Mouse (Mus musculus): ENCODE data around the gene Gm5935.
"Not testable (repeated sequence)": the region's sequence is repeated elsewhere in the genome, so short reads cannot be mapped to it uniquely, and the experiment has no call there.

Gene Gm5935

DNA sequence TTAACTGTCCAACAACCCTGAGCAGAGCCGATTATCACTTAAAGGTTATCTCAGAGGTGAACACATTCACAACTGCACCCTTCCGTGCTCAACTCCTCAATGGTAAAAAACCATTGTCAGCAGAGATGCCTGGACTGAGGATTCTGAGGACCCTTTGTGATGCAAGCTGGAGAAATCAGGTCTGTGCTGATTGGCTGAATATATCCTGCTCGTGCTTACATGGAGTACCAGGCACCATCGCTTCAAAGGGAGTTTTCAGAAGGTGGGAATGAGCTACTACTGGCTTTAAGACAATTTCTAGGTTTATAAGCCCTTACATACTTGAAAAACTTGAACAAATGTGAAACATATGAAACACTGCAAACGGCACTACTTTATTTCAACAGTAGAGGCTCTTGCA is at the start of gene Gm5935:
TSS of gene Gm5935 (minus strand) at position 101 of the 400 bp plus-strand sequence.
- DNase-seq (ENCODE audit: extremely low spot score, low read depth, low spot score) = not testable (repeated sequence)

Data from hindlimb bud, embryonic 11.5 days (tissue).